Mouse (Mus musculus): Measurements from ENCODE around the gene Crebrf. TPM values are rescaled to one million over a fixed set of nuclear protein-coding genes. Genes with fewer than 3 reads are reported as not detected.

Gene Crebrf
- total and polyA plus RNA-seq, 3 experiments, result 1.3 to 3.8 TPM; not detected in 1

- Histone ChIP-seq H3K9ac (ENCODE audit: control insufficient read depth, low read depth, low read length, poor library complexity, severe bottlenecking) (no peak overlapping the region), H3K79me2 (ENCODE audit: control insufficient read depth, insufficient read depth, low read length, poor library complexity) (no peaks in the 10 kb centered on the region; the same call in 1 of the 2 replicates), H3K27ac (ENCODE audit: control insufficient read depth, low read depth, low read length) (no peak overlapping the region), H3K4me3 (ENCODE audit: control insufficient read depth in 1 of 2, insufficient read depth in 1 of 2, low read depth in 2 of 2, low read length in 2 of 2) (no peak overlapping the region), H3K4me1 (ENCODE audit: control insufficient read depth in 1 of 2, insufficient read depth in 2 of 2, low read length in 2 of 2) (peaks cover 2 to 6% of the 10 kb centered on the region in 2 experiments), H3K36me3 (ENCODE audit: control insufficient read depth in 1 of 2, insufficient read depth in 2 of 2, low read length in 2 of 2) (peaks cover 5 to 16% of the 10 kb centered on the region in 2 experiments), H3K9me3 (replicated peaks; ENCODE audit: insufficient read depth, low read length) (no peaks in the 10 kb centered on the region), H3K27me3 (ENCODE audit: control insufficient read depth in 1 of 2, insufficient read depth in 2 of 2, low read length in 2 of 2) (no peaks in the 10 kb centered on the region)
- TF ChIP-seq USF1 (IDR thresholded peaks at IDR 0.05; ENCODE audit: low read depth, low read length) (no peak), POLR2A (IDR thresholded peaks at IDR 0.05; ENCODE audit: control insufficient read depth in 1 of 2, insufficient read depth in 1 of 2, low read depth in 1 of 2, low read length in 2 of 2, poor library complexity in 1 of 2) (no peak), USF2 (IDR thresholded peaks at IDR 0.05; ENCODE audit: borderline replicate concordance in 1 of 2, insufficient read depth in 1 of 2, low read depth in 1 of 2, low read length in 2 of 2) (no peak), MEF2A (IDR thresholded peaks at IDR 0.05; ENCODE audit: extremely low read depth, insufficient replicate concordance, low read depth, low read length, poor library complexity, severe bottlenecking) (no peak), GABPA (IDR thresholded peaks at IDR 0.05; ENCODE audit: low read depth, low read length) (no peak), ZC3H11A (IDR thresholded peaks at IDR 0.05; ENCODE audit: low read depth, low read length) (no peak), MAFK (IDR thresholded peaks at IDR 0.05; ENCODE audit: borderline replicate concordance, low read depth, low read length) (no peak), UBTF (IDR thresholded peaks at IDR 0.05; ENCODE audit: borderline replicate concordance, insufficient read depth, low read depth, low read length) (no peak), ZMIZ1 (IDR thresholded peaks at IDR 0.05; ENCODE audit: low read depth, low read length) (no peak), ELF1 (IDR thresholded peaks at IDR 0.05; ENCODE audit: low read depth, low read length) (no peak), E2F4 (IDR thresholded peaks at IDR 0.05; ENCODE audit: borderline replicate concordance, low read depth, low read length) (no peak), TCF12 (IDR thresholded peaks at IDR 0.05; ENCODE audit: low read depth, low read length) (no peak), POLR2AphosphoS2 (IDR thresholded peaks at IDR 0.05; ENCODE audit: low read length) (no peak), MXI1 (IDR thresholded peaks at IDR 0.05; ENCODE audit: low read depth, low read length) (no peak), MYB (IDR thresholded peaks at IDR 0.05; ENCODE audit: low read depth, low read length) (no peak), CHD1 (IDR thresholded peaks at IDR 0.05; ENCODE audit: low read depth, low read length) (no peak), EP300 (IDR thresholded peaks at IDR 0.05; ENCODE audit: low read depth in 1 of 2, low read length in 2 of 2) (no peak)
- DNase-seq (ENCODE audit: low read depth, low spot score), result no peak
Observed at GRCm38 (mm10) chr17:26695193-26695592, 20.3 kb upstream of the Crebrf start.

GRCm38 (mm10) chr17:26698846-26699245, 16.6 kb upstream of the Crebrf start:
- Histone ChIP-seq H3K27me3 (ENCODE audit: control insufficient read depth in 1 of 2, insufficient read depth in 2 of 2, low read length in 2 of 2) (no peaks in the 10 kb centered on the region), H3K9me3 (replicated peaks; ENCODE audit: insufficient read depth, low read length) (no peaks in the 10 kb centered on the region), H3K4me1 (ENCODE audit: control insufficient read depth in 1 of 2, insufficient read depth in 2 of 2, low read length in 2 of 2) (peaks cover 4% of the 10 kb centered on the region in 2 experiments; a peak in 3 of 4 replicates), H3K27ac (ENCODE audit: control insufficient read depth, low read depth, low read length) (no peak overlapping the region), H3K4me3 (ENCODE audit: control insufficient read depth in 1 of 2, insufficient read depth in 1 of 2, low read depth in 2 of 2, low read length in 2 of 2) (no peak overlapping the region), H3K36me3 (ENCODE audit: control insufficient read depth in 1 of 2, insufficient read depth in 2 of 2, low read length in 2 of 2) (peaks cover 6 to 14% of the 10 kb centered on the region in 2 experiments; a peak in 3 of 4 replicates), H3K9ac (ENCODE audit: control insufficient read depth, low read depth, low read length, poor library complexity, severe bottlenecking) (no peak overlapping the region), H3K79me2 (ENCODE audit: control insufficient read depth, insufficient read depth, low read length, poor library complexity) (no peaks in the 10 kb centered on the region)
- TF ChIP-seq RCOR1 (IDR thresholded peaks at IDR 0.05; ENCODE audit: low read depth, low read length) (no peak), RAD21 (IDR thresholded peaks at IDR 0.05; ENCODE audit: low read depth, low read length) (peak; percentile 65), ZC3H11A (IDR thresholded peaks at IDR 0.05; ENCODE audit: low read depth, low read length) (peak; percentile 55), SMC3 (IDR thresholded peaks at IDR 0.05; ENCODE audit: low read depth, low read length) (peak; percentile 70), BHLHE40 (IDR thresholded peaks at IDR 0.05; ENCODE audit: borderline replicate concordance, low read depth, low read length) (no peak), CTCF (IDR thresholded peaks at IDR 0.05 in 2 of 3, conservative IDR thresholded peaks at IDR 0.05 in 1 of 3; ENCODE audit: control insufficient read depth in 1 of 3, insufficient read depth in 1 of 3, low read depth in 2 of 3, low read length in 3 of 3, poor library complexity in 1 of 3, severe bottlenecking in 1 of 3) (peak; percentile 69 to 72 (median 71)), SIN3A (IDR thresholded peaks at IDR 0.05; ENCODE audit: low read length) (0 out of 2 replicates have a peak, but pooled peaks have one; percentile 24)
- peak; percentile 60 for DNase-seq (ENCODE audit: low read depth, low spot score)

Data from MEL (cell line).